In genomic region chrX:59133416-59133815, GRCm38 (mm10) we compare ENCODE assay signal across 8 mouse cellular contexts.
DNase-seq lines count a peak whose midpoint lies in the region; ATAC-seq and TF ChIP-seq lines count a peak whose summit lies in the region.

No protein-coding gene starts in this region.

- no peaks in the 10 kb centered on the region for H3K9me3 ChIP-seq in hindbrain, postnatal 0 days (ENCODE audit: low read length)
- H3K9me3 ChIP-seq in midbrain, embryonic 10.5 days (replicated peaks) = no peaks in the 10 kb centered on the region

- no peak for DNase-seq in cerebellum, adult 9-11 months
- peak; percentile 0 for DNase-seq in retina, postnatal 7 days (ENCODE audit: low read depth, low spot score)
- DNase-seq in retina, embryonic 14.5 days (ENCODE audit: low spot score) = no peak
- peak; percentile 4 for DNase-seq in hindbrain, postnatal 0 days (ENCODE audit: low spot score)
- DNase-seq in midbrain, embryonic 10.5 days (ENCODE audit: low spot score) = no peak
- DNase-seq in testis, postnatal 10 days (ENCODE audit: low spot score) = peak; percentile 33
- no peak for DNase-seq in gastrocnemius, adult 18-20 months (ENCODE audit: low spot score)

- peak; percentile 36; the same call in 1 of the 2 replicates for ATAC-seq in cerebellum, adult (ENCODE audit: insufficient number of reproducible peaks, low FRiP score, low TSS enrichment)
- peak; percentile 25; the same call in 1 of the 2 replicates for ATAC-seq in hindbrain, postnatal 0 days

- no peaks in the 10 kb centered on the region for H3K36me3 ChIP-seq in hindbrain, postnatal 0 days (ENCODE audit: insufficient read depth, low read length)
- no peaks in the 10 kb centered on the region for H3K36me3 ChIP-seq in midbrain, embryonic 10.5 days

- no peak overlapping the region for H3K27ac ChIP-seq in hindbrain, postnatal 0 days
- peak overlapping the region; percentile 86; the same call in 1 of the 2 replicates for H3K27ac ChIP-seq in midbrain, embryonic 10.5 days (replicated peaks)

- no peaks in the 10 kb centered on the region for H3K27me3 ChIP-seq in hindbrain, postnatal 0 days (ENCODE audit: insufficient read depth, low read length)
- peaks cover 15% of the 10 kb centered on the region; the same call in 1 of the 2 replicates for H3K27me3 ChIP-seq in midbrain, embryonic 10.5 days (ENCODE audit: low read depth, poor library complexity, severe bottlenecking)

- H3K4me3 ChIP-seq in hindbrain, postnatal 0 days (ENCODE audit: low read length) = peak overlapping the region; percentile 54
- peak overlapping the region; percentile 65 for H3K4me3 ChIP-seq in midbrain, embryonic 10.5 days

- peak overlapping the region; percentile 61 for H3K4me2 ChIP-seq in hindbrain, postnatal 0 days (ENCODE audit: low read depth, low read length)

- TF ChIP-seq CTCF in hindbrain, postnatal 0 days (IDR thresholded peaks at IDR 0.05; ENCODE audit: low read depth) = no peak

- 35% methylated on average over 10 of the region's 10 CpGs for WGBS in hindbrain, postnatal 0 days
- WGBS in midbrain, embryonic 10.5 days = 17% methylated on average over 10 of the region's 10 CpGs

- no peaks in the 10 kb centered on the region for H3K4me1 ChIP-seq in hindbrain, postnatal 0 days (ENCODE audit: insufficient read depth, low read length)
- peaks cover 6% of the 10 kb centered on the region; the same call in 1 of the 2 replicates for H3K4me1 ChIP-seq in midbrain, embryonic 10.5 days

- peak overlapping the region; percentile 24; the same call in 1 of the 2 replicates for H3K9ac ChIP-seq in hindbrain, postnatal 0 days (replicated peaks; ENCODE audit: low read length)

Comparison
In these comparisons a context has a peak if more than half of its experiments do, and no peak if none do; other contexts are left out.
1. DNase-seq: peak in retina, postnatal 7 days (single experiment), hindbrain, postnatal 0 days (single experiment) and testis, postnatal 10 days (single experiment); none in cerebellum, adult 9-11 months (single experiment), retina, embryonic 14.5 days (single experiment), midbrain, embryonic 10.5 days (single experiment) and gastrocnemius, adult 18-20 months (single experiment).